Mouse (Mus musculus): Measurements from ENCODE around the gene Cth. TPM values are rescaled to one million over a fixed set of nuclear protein-coding genes. Genes with fewer than 3 reads are reported as not detected.

Gene Cth
- polyA plus RNA-seq (2012; rRNA removed) = 3.7 and 4.1 TPM in 2 replicates

DNA sequence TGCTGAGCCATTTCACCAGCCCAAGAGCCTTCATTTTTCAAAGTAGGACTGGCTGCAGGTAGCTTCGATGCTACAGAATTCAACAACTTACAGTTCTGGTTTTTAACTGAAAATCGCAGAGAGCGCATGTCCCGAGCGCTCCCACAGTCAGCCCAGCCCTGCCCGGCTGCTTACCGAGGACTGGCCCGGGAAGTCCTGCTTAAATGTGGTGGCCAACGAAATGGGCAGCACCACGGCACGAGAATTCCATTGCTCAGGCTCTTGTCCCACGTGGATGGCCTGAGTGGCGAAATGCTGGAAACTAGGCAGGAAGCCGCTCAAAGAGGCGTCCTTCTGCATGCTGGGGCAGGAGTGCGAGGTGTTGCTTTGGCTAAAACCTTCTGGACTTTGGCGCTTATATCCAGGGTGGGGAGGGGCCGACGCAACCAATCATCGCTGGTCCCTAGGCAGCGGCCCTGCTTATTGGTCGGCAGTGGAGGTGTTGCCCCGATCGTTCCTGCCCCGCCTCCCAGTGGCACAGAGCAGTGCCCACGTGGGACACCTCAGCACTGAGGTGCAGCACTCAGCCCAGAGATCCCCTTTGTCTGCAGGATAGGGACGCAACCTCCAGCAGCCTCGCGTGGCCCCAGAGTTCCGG is at the start of gene Cth:
Cth (minus strand) TSS at position 386 of the 637 bp plus-strand sequence.

DNA sequence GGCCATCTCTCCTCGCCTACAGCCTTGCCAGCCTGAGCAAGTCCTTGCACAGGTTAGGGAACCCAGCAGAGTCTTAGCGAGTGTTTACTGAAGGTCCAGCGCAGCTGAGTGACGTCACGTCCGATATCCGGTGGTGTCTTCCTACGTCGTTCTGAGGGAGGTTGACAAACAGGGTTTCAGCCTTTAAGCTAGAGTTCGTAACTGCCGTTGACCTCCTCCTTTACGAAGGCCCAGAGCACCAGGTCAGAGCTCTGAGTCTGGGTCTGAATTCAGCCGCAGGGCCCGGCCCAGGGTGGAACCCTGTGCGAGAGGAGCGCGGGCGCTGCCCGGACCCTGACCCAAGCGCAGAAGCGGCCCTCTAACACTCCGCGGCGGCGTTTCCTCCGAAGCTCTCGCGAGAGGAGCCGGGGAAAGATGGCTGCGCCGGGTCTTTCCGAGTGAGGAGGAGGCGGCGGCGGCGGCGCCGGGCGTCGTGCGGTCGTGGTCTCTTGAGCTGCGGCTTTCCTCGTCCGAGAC is 22.0 kb upstream of the Cth start, which contains the start of gene Ankrd13c:
Ankrd13c (plus strand) TSS at position 397 of the 516 bp plus-strand sequence.

Other genes with a start within 250 kb of the Cth start
- 22.1 and 23.5 TPM in 2 replicates for gene Ankrd13c, start 22.2 kb upstream of the Cth start, polyA plus RNA-seq (2012; rRNA removed)
- gene Srsf11, start 111.6 kb upstream of the Cth start, polyA plus RNA-seq (2012; rRNA removed) = 595 and 633 TPM in 2 replicates
- 30.9 and 31.8 TPM in 2 replicates for gene Lrrc40, start 111.6 kb upstream of the Cth start, polyA plus RNA-seq (2012; rRNA removed)